Mouse (Mus musculus): ENCODE data around the gene Olfr1368. TPM values are rescaled to one million over a fixed set of nuclear protein-coding genes. Genes with fewer than 3 reads are reported as not detected.

The Olfr1368 gene
- polyA plus RNA-seq, 1 experiment from 2014 or later = not detected

DNA sequence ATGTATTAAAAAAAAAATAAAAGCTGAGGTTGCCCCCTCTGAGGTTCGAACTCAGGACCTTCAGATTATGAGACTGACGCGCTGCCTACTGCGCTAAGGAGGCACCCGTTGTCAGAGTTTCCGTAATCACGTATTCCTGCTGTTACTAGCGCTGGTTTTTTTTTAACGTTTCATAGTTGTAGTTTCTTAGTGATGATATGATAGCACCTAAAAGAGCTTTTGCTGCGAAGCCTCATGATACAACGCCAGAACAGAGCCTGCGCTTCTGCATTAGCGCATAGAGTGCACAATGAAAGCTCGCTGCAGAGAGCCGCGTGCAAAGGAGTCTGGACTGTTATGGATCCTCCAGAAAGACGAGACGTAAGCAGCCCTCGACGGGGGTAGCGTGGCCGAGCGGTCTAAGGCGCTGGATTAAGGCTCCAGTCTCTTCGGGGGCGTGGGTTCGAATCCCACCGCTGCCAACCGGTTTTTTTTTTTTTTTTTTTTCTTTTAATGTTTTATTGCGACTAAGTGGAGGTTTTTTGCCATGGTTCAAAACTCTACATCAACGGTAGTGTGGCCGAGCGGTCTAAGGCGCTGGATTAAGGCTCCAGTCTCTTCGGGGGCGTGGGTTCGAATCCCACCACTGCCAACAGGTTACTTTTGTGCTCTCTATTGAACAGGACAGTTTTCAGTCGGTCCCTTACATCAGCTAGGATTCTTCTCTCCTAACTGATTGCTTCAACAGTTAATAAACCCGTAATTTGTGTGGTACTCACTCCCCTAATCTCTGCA lies 24.2 kb upstream of the Olfr1368 start:
- peak; percentile 74 for ATAC-seq (replicated peaks; ENCODE audit: extremely low read depth, insufficient read depth, low FRiP score)
- WGBS = under 1% methylated on average over 39 of the region's 39 CpGs
- Histone ChIP-seq H3K9ac (ENCODE audit: low read length) (peak overlapping the region; percentile 46; the same call in 1 of the 2 replicates), H3K27me3 (ENCODE audit: control insufficient read depth, insufficient read depth, low read length) (no peaks in the 10 kb centered on the region), H3K9me3 (replicated peaks; ENCODE audit: control insufficient read depth, low read length) (no peaks in the 10 kb centered on the region), H3K27ac (ENCODE audit: low read length) (peak overlapping the region; percentile 62), H3K4me2 (ENCODE audit: low read depth, low read length) (peak overlapping the region; percentile 94), H3K4me3 (ENCODE audit: low read length) (peak overlapping the region; percentile 77), H3K36me3 (ENCODE audit: control insufficient read depth, insufficient read depth) (no peaks in the 10 kb centered on the region), H3K4me1 (ENCODE audit: control insufficient read depth, insufficient read depth, low read length) (peaks cover 15% of the 10 kb centered on the region)

DNA sequence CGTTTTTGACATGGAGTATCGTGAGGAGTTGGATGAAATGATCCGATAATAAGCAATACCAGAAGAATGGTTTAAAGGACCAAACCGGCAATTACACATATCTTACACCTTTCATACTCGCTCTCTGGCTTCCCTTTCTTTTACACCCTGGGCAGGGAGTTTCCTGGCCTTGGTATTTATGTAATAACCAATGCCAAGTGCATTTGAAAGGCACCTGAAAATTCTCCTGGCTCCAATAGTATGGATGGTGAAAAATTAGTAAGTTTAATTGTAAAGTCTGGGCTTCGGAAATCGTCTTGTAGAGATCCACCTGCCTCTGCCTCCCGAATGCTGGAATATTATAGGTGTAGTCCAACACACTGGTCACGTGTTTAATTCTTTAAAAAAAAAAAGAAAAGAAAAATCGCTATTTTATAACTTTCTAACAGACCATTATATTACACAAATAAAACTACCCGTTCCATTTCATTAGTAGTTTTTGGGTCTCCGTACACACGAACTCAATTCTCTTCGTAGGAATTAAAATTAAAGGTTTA lies 23.5 kb upstream of the Olfr1368 start:
- Histone ChIP-seq H3K27ac (ENCODE audit: low read length) (peak overlapping the region; percentile 20; the same call in 1 of the 2 replicates), H3K9ac (ENCODE audit: low read length) (peak overlapping the region; percentile 67), H3K36me3 (ENCODE audit: control insufficient read depth, insufficient read depth) (no peaks in the 10 kb centered on the region), H3K27me3 (ENCODE audit: control insufficient read depth, insufficient read depth, low read length) (no peaks in the 10 kb centered on the region), H3K9me3 (replicated peaks; ENCODE audit: control insufficient read depth, low read length) (no peaks in the 10 kb centered on the region), H3K4me3 (ENCODE audit: low read length) (peak overlapping the region; percentile 77), H3K4me1 (ENCODE audit: control insufficient read depth, insufficient read depth, low read length) (peaks cover 15% of the 10 kb centered on the region), H3K4me2 (ENCODE audit: low read depth, low read length) (peak overlapping the region; percentile 94)
- no peak for ATAC-seq (replicated peaks; ENCODE audit: extremely low read depth, insufficient read depth, low FRiP score)
- 3% methylated on average over 14 of the region's 14 CpGs for WGBS

DNA sequence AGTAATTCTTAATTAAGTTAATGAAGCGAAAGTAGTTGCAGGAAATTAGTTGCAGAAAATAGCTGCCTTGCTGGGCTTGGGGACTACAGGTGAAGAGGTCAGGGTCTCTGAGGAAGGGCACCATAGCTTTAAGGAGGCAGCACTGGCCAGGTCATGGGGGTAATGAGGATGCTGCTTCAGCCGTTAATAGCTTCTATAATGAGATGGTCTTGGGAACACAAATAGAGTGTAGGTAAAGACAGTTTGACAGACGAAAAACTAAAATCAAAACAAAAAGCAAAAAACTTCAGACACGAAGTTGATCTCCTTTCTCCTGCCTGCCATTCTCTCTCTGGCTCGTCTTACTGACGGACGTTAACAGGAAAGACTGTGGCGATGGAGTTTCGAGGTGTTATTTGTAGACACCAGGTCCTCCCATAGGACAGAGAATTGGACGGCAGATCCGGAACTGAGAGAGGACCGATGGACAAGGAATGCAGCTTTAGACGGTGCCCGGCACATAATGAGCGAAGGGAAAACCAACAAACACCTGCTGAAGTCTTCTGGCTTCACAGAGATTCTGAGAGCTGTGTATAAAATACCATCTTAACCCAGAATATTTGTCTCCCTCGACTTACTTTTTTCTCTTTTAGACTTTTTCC lies 22.8 kb upstream of the Olfr1368 start:
- WGBS = under 1% methylated on average over 16 of the region's 16 CpGs
- Histone ChIP-seq H3K27ac (ENCODE audit: low read length) (peak overlapping the region; percentile 33), H3K9ac (ENCODE audit: low read length) (peak overlapping the region; percentile 67), H3K9me3 (replicated peaks; ENCODE audit: control insufficient read depth, low read length) (no peaks in the 10 kb centered on the region), H3K4me1 (ENCODE audit: control insufficient read depth, insufficient read depth, low read length) (peaks cover 15% of the 10 kb centered on the region), H3K4me2 (ENCODE audit: low read depth, low read length) (peak overlapping the region; percentile 94), H3K27me3 (ENCODE audit: control insufficient read depth, insufficient read depth, low read length) (no peaks in the 10 kb centered on the region), H3K36me3 (ENCODE audit: control insufficient read depth, insufficient read depth) (no peaks in the 10 kb centered on the region), H3K4me3 (ENCODE audit: low read length) (peak overlapping the region; percentile 77)
- no peak for ATAC-seq (replicated peaks; ENCODE audit: extremely low read depth, insufficient read depth, low FRiP score)

DNA sequence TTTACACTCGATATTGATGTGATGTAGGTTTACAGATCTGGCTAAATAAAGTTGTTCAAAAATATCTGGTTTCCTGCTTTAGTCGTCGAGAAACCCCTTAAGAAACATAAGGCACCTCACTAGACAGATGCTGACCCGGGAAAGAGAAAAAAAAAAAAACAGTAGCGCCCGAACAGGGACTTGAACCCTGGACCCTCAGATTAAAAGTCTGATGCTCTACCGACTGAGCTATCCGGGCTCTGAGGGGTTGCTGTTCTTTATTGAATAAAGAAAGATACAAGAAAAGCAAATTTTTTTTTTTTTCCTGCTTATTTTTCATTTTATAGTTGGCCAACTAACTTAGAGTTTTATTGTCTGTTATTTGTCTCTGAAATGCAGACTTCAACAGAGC lies 22.2 kb upstream of the Olfr1368 start:
- H3K27ac ChIP-seq (ENCODE audit: low read length) = no peak overlapping the region; the same call in 1 of the 2 replicates
- no peaks in the 10 kb centered on the region for H3K9me3 ChIP-seq (replicated peaks; ENCODE audit: control insufficient read depth, low read length)
- H3K36me3 ChIP-seq (ENCODE audit: control insufficient read depth, insufficient read depth) = no peaks in the 10 kb centered on the region
- peaks cover 12% of the 10 kb centered on the region; the same call in 1 of the 2 replicates for H3K4me1 ChIP-seq (ENCODE audit: control insufficient read depth, insufficient read depth, low read length)
- H3K27me3 ChIP-seq (ENCODE audit: control insufficient read depth, insufficient read depth, low read length) = no peaks in the 10 kb centered on the region
- peak overlapping the region; percentile 77 for H3K4me3 ChIP-seq (ENCODE audit: low read length)
- H3K4me2 ChIP-seq (ENCODE audit: low read depth, low read length) = peak overlapping the region; percentile 94
- H3K9ac ChIP-seq (ENCODE audit: low read length) = peak overlapping the region; percentile 67
- 0% methylated on average over 8 of the region's 8 CpGs for WGBS
- ATAC-seq (replicated peaks; ENCODE audit: extremely low read depth, insufficient read depth, low FRiP score) = peak; percentile 54; the same call in 1 of the 2 replicates

DNA sequence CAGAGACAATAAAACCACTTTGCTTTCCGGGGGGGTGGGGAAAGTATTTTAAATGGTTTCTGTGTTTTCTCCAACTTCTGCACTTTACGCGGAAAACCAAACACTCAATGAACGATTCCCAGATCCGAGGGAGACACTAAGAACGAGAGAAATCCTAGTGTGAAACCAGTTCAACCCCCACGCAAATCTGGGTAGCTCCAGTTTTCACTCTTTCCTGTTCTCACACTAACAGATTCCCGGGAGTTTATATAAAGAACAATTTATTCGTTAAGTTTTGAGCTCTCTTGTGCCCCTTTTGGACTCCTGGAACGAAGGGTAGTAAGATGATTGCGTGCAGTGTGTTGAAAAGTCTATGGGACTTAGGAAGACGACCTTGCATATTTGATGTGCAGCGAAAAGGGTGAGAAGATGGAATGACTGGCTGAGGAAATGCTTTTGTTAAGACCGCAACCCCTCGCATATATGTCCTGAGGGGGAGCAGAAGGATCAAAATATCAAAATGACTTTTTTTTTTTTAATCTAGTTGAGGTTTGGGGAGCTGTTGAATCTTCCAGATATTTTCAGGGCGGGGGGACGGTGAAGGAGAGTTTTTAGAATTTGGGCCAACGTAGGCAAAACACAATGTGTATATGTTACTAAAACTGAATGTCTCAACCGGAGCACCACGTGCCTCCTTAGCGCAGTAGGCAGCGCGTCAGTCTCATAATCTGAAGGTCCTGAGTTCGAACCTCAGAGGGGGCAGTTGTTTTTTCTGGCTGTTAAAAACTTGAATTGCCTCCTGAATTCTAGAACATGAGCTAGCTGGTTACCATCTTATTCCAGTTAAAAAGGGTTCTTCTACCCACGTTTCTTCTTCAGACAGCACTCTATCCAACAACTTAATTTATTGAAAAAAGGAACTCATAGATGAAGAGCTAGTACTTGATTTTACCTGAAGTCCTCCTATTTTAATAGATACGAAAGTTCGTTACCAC lies 21.6 kb upstream of the Olfr1368 start:
- peaks cover 7% of the 10 kb centered on the region; the same call in 1 of the 2 replicates for H3K4me1 ChIP-seq (ENCODE audit: control insufficient read depth, insufficient read depth, low read length)
- peak; percentile 56 for ATAC-seq (replicated peaks; ENCODE audit: extremely low read depth, insufficient read depth, low FRiP score)
- peak overlapping the region; percentile 77 for H3K4me3 ChIP-seq (ENCODE audit: low read length)
- H3K9ac ChIP-seq (ENCODE audit: low read length) = peak overlapping the region; percentile 70
- H3K4me2 ChIP-seq (ENCODE audit: low read depth, low read length) = peak overlapping the region; percentile 94
- H3K27me3 ChIP-seq (ENCODE audit: control insufficient read depth, insufficient read depth, low read length) = no peaks in the 10 kb centered on the region
- H3K36me3 ChIP-seq (ENCODE audit: control insufficient read depth, insufficient read depth) = no peaks in the 10 kb centered on the region
- peak overlapping the region; percentile 63 for H3K27ac ChIP-seq (ENCODE audit: low read length)
- 1% methylated on average over 27 of the region's 27 CpGs for WGBS
- H3K9me3 ChIP-seq (replicated peaks; ENCODE audit: control insufficient read depth, low read length) = no peaks in the 10 kb centered on the region

DNA sequence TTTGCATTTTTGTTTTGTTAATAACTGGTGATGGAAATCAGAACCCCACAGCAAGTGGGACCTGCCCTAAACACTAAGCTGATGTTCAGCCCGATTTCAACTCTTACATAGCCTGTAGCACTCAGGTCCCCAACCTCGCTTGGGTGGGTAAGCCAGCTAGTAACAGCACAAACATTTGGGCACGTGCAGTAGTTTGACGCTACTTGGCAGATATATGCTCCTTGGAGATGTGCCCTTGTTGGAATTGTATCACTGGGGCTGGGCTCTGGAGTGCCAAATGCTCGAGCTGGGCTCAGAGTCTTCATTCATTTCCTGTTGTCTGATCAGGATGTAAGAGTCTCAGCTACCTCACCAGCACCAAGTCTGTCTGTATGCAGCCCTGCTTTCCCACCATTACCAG lies 16.9 kb upstream of the Olfr1368 start:
- no peaks in the 10 kb centered on the region for H3K36me3 ChIP-seq (ENCODE audit: control insufficient read depth, insufficient read depth)
- H3K9ac ChIP-seq (ENCODE audit: low read length) = no peak overlapping the region
- no peak overlapping the region for H3K4me2 ChIP-seq (ENCODE audit: low read depth, low read length)
- no peaks in the 10 kb centered on the region for H3K9me3 ChIP-seq (replicated peaks; ENCODE audit: control insufficient read depth, low read length)
- 57% methylated on average over 5 of the region's 5 CpGs for WGBS
- H3K4me1 ChIP-seq (ENCODE audit: control insufficient read depth, insufficient read depth, low read length) = peaks cover 6% of the 10 kb centered on the region
- no peaks in the 10 kb centered on the region for H3K27me3 ChIP-seq (ENCODE audit: control insufficient read depth, insufficient read depth, low read length)
- no peak overlapping the region for H3K27ac ChIP-seq (ENCODE audit: low read length)
- H3K4me3 ChIP-seq (ENCODE audit: low read length) = no peak overlapping the region
- ATAC-seq (replicated peaks; ENCODE audit: extremely low read depth, insufficient read depth, low FRiP score) = no peak

DNA sequence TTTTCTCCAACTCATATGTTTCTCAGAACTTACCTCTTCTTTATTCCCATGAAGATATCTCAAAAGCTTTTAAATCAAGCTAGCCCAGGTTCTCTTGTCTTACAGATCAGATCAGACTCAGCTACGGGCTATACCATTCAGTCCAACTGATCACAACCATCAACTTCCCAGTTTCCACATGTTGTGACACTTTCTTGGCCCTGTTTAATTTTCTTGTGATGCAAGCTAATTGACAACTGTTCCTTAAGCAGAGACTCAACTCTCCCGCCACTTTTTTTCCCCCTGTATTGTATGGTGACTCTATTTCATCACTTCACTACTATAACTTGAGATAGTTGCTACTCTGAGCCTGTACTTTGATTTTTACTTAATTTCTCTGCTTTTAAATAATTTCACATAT lies 15.9 kb upstream of the Olfr1368 start:
- Histone ChIP-seq H3K27me3 (ENCODE audit: control insufficient read depth, insufficient read depth, low read length) (no peaks in the 10 kb centered on the region), H3K27ac (ENCODE audit: low read length) (no peak overlapping the region), H3K4me3 (ENCODE audit: low read length) (peak overlapping the region; percentile 91), H3K4me2 (ENCODE audit: low read depth, low read length) (peak overlapping the region; percentile 92), H3K9me3 (replicated peaks; ENCODE audit: control insufficient read depth, low read length) (no peaks in the 10 kb centered on the region), H3K36me3 (ENCODE audit: control insufficient read depth, insufficient read depth) (no peaks in the 10 kb centered on the region), H3K4me1 (ENCODE audit: control insufficient read depth, insufficient read depth, low read length) (peaks cover 6% of the 10 kb centered on the region), H3K9ac (ENCODE audit: low read length) (no peak overlapping the region)
- ATAC-seq (replicated peaks; ENCODE audit: extremely low read depth, insufficient read depth, low FRiP score) = no peak
- WGBS = 50% methylated on average over 2 of the region's 2 CpGs

DNA sequence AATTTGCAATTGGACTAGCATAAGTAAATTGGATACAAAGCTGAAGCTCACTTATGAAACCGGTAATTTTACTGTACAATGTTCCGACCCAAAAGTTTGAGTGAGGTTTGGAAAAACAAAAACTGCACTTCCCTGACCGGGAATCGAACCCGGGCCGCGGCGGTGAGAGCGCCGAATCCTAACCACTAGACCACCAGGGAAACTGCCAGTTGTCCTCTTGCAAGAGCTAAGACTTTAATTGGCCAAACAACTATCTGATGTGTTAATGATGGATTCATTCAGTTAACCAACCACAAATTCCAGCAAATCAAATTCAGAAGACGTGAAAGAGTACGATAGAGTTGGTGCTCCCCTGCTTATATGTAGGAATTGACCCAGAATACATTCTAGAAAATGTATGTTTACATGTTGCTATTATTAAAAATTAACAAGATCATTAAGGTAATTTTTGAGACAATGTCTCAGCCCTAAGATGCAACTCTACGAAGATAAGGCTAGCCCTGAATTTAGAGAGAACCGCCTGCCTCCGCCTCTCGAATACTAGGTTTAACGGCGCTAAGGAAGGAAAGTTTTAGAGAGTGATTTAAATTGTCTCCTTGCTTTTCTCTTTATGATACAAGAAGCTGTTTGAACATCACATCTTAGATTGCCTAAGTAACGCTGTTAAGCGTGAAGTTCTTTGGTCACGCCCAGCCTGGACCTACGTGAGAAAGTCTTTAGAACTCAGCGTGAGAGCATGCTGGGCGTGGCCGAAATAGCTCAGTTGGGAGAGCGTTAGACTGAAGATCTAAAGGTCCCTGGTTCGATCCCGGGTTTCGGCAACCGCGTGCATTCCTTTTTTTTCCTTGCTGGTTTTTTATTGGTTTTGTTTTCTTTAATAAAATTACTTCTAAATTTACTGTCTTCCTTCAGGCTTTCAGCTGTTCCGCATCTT lies 15.3 kb upstream of the Olfr1368 start:
- WGBS = under 1% methylated on average over 32 of the region's 32 CpGs
- no peak overlapping the region; the same call in 1 of the 2 replicates for H3K27ac ChIP-seq (ENCODE audit: low read length)

More for the DNA sequence above, 15.3 kb upstream of the Olfr1368 start:
- H3K4me3 ChIP-seq (ENCODE audit: low read length) = peak overlapping the region; percentile 91
- H3K36me3 ChIP-seq (ENCODE audit: control insufficient read depth, insufficient read depth) = no peaks in the 10 kb centered on the region
- no peaks in the 10 kb centered on the region for H3K27me3 ChIP-seq (ENCODE audit: control insufficient read depth, insufficient read depth, low read length)
- peaks cover 6% of the 10 kb centered on the region for H3K4me1 ChIP-seq (ENCODE audit: control insufficient read depth, insufficient read depth, low read length)
- H3K4me2 ChIP-seq (ENCODE audit: low read depth, low read length) = peak overlapping the region; percentile 92
- ATAC-seq (replicated peaks; ENCODE audit: extremely low read depth, insufficient read depth, low FRiP score) = peak; percentile 88
- H3K9me3 ChIP-seq (replicated peaks; ENCODE audit: control insufficient read depth, low read length) = no peaks in the 10 kb centered on the region
- H3K9ac ChIP-seq (ENCODE audit: low read length) = peak overlapping the region; percentile 77

Data from heart, embryonic 16.5 days (tissue).